Mouse (Mus musculus) midbrain, embryonic 11.5 days (tissue): ENCODE measurements around the gene Nfatc4. TPM values are rescaled to one million over a fixed set of nuclear protein-coding genes. Genes with fewer than 3 reads are reported as not detected.

Experiments
- ATAC-seq: fragments of 200-750 bp; cut with Nextera tagmentation; 2 replicates; pipeline ENCODE4 v1.8.0; 2017; ENCODE audit warnings: moderate TSS enrichment, moderate library complexity; ENCODE audit not compliant: low FRiP score
- DNase-seq: peaks from one replicate; pipeline ENCODE4 v3.0.0; 2015; ENCODE audit warnings: low spot score; ENCODE audit errors: missing footprints
- H3K27ac ChIP-seq: fragments of 300-500 bp; sonication (generic); 2 replicates; pipeline ENCODE4 v1.5.1; 2014; ENCODE audit warnings: low read depth, low read length
- H3K27me3 ChIP-seq: fragments of 300-500 bp; sonication (generic); 2 replicates; pipeline ENCODE4 v1.6.1; 2014; ENCODE audit warnings: mild to moderate bottlenecking, low read length, moderate library complexity, mixed read lengths; ENCODE audit not compliant: control insufficient read depth, insufficient read depth
- H3K36me3 ChIP-seq: fragments of 300-500 bp; sonication (generic); 2 replicates; pipeline ENCODE4 v1.6.1; 2014; ENCODE audit warnings: mild to moderate bottlenecking, low read length, moderate library complexity, mixed read lengths; ENCODE audit not compliant: control insufficient read depth, insufficient read depth
- H3K4me1 ChIP-seq: fragments of 300-500 bp; sonication (generic); 2 replicates; pipeline ENCODE4 v1.6.1; 2014; ENCODE audit warnings: low read length; ENCODE audit not compliant: control insufficient read depth, insufficient read depth
- H3K4me2 ChIP-seq: fragments of 300-500 bp; sonication (generic); 2 replicates; pipeline ENCODE4 v1.6.1; 2014; ENCODE audit warnings: mild to moderate bottlenecking, moderate library complexity
- H3K4me3 ChIP-seq: fragments of 300-500 bp; sonication (generic); 2 replicates; pipeline ENCODE4 v1.5.1; 2014; ENCODE audit warnings: low read depth, low read length
- H3K9ac ChIP-seq: fragments of 300-500 bp; sonication (generic); 2 replicates; pipeline ENCODE4 v1.6.1; 2014; ENCODE audit warnings: low read length
- H3K9me3 ChIP-seq: fragments of 300-500 bp; sonication (generic); 2 replicates; pipeline ENCODE4 v1.6.1; 2016; ENCODE audit warnings: low read length; ENCODE audit not compliant: control insufficient read depth
- WGBS: fragments of 180-500 bp; shearing (Covaris S2); extraction: QIAGEN DNeasy Blood & Tissue Kit; methylation state at CpG from one replicate; pipeline ENCODE4 v1.1.7; 2014; 5-methylcytosine and 5-hydroxymethylcytosine counted together
- polyA plus RNA-seq: library from polyadenylated mRNA; unstranded; fragments of >200 nt; fragmentation: Nextera tagmentation; extraction: Ambion mirVana; gene quantifications from 2 replicates; pipeline ENCODE4 v1.2.1, GENCODE M21; 2014

Nfatc4 gene
- polyA plus RNA-seq, 1 experiment from 2014 or later: 11.5 TPM

DNA sequence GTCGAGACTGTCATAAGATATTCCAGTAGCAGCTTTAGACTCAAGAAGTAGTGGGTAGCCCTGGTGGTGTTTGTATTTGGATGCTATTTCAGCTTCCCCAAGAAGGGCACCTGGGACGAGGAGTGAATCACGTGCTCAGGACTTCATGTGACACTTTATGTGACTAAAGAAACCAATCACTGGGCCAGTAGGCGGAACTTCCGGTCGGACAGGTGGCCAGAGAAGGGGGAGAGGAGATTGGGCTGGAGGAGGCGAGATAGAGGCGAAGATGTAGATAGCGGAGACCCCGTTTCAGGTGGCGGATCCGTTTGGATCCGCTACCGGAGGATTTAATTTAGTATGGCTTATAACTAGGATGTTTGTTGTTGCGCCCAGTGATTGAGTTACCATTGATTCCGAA lies 8.1 kb upstream of the Nfatc4 start:
- peak overlapping the region; percentile 44 for H3K9ac ChIP-seq
- no peak overlapping the region for H3K27ac ChIP-seq
- DNase-seq: peak; percentile 92
- no peaks in the 10 kb centered on the region for H3K36me3 ChIP-seq
- no peaks in the 10 kb centered on the region for H3K4me1 ChIP-seq
- no peaks in the 10 kb centered on the region for H3K9me3 ChIP-seq
- peak; percentile 78 for ATAC-seq
- peak overlapping the region; percentile 36 for H3K4me3 ChIP-seq
- no peaks in the 10 kb centered on the region for H3K27me3 ChIP-seq
- peak overlapping the region; percentile 52 for H3K4me2 ChIP-seq
- 17% methylated on average over 16 of the region's 16 CpGs for WGBS

DNA sequence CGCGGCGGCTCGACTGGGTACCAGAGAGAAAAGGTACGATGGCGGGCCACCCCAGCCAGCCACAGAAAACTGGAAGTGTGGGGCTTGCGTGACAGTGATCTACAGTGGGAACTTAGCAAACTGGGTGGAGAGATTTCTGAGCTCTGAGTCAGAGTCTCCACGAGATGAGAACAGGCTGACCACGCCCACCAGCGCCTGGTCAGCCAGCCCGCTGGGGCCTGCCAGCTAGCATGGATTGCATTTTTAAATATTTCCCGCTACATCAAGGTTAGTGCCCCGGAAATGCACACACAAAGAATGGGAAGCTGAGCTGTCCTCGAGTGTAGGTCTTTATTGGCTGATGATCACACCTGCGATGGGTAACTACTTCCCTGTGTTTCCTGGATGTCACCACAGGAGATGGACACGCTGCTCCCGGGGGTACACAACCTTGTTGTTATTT lies 7.6 kb upstream of the Nfatc4 start:
- DNase-seq (peak; percentile 90), ATAC-seq (peak; percentile 75)
- WGBS: 21% methylated on average over 17 of the region's 17 CpGs
- Histone ChIP-seq H3K9ac (peak overlapping the region; percentile 44), H3K4me1 (no peaks in the 10 kb centered on the region), H3K9me3 (no peaks in the 10 kb centered on the region), H3K4me3 (peak overlapping the region; percentile 36), H3K36me3 (no peaks in the 10 kb centered on the region), H3K27ac (no peak overlapping the region), H3K4me2 (peak overlapping the region; percentile 52), H3K27me3 (no peaks in the 10 kb centered on the region)

DNA sequence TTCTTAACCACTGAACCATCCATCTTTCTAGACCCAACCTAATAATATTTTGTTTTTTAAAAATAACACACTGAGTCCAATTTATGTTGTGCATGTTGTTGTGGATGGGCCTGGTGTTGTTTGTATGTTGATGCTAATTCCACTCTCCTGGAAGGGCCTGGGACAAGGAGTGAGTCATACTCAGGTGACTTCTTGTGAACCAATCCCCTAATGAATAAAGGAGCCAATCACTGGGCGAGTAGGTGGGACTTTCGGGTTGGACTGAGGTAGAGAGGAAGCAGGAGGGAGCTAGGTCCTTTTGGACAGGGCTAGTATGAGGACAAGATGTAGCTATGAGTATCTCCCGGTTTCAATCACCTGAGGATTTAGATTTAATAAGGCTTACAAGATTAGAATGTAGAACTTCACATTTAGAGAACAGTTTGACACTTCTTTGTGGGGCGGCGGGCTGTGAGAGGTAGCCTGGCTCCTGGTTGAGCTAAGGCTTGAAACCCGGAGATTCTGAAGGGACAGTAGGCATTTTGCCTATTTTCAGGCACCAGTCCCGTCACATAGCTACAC lies 3.0 kb upstream of the Nfatc4 start:
- WGBS: 79% methylated on average over 7 of the region's 7 CpGs
- Histone ChIP-seq H3K4me1 (peaks cover 16% of the 10 kb centered on the region), H3K9me3 (no peaks in the 10 kb centered on the region), H3K27me3 (no peaks in the 10 kb centered on the region), H3K4me3 (no peak overlapping the region), H3K4me2 (no peak overlapping the region), H3K9ac (no peak overlapping the region), H3K36me3 (no peaks in the 10 kb centered on the region), H3K27ac (no peak overlapping the region)
- DNase-seq (peak; percentile 73), ATAC-seq (no peak)

DNA sequence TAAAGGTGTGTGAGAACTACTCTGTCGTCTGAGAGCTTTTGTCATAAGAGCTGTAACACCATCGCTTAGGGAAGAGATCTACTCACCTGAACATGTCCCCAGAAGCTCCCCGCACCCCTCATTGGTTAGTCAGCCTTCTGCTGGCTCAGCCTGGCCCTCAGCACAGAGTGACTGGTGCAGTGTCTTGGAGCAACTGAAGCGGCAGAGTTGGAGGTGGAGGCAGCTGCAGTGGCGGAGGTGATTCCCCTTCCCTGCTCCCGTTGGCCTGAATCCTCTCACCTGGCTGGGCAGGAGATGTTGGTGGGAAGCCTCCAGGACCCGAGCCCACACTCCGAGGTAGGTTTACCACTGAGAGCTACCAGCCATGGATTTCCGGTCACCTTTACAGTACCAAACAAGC lies 2.4 kb upstream of the Nfatc4 start:
- Histone ChIP-seq H3K27me3 (peaks cover 1% of the 10 kb centered on the region; the same call in 1 of the 2 replicates), H3K9me3 (no peaks in the 10 kb centered on the region), H3K9ac (no peak overlapping the region), H3K4me1 (peaks cover 20% of the 10 kb centered on the region), H3K27ac (no peak overlapping the region), H3K4me2 (no peak overlapping the region), H3K4me3 (no peak overlapping the region), H3K36me3 (no peaks in the 10 kb centered on the region)
- WGBS: 79% methylated on average over 9 of the region's 9 CpGs
- ATAC-seq (no peak), DNase-seq (no peak)

DNA sequence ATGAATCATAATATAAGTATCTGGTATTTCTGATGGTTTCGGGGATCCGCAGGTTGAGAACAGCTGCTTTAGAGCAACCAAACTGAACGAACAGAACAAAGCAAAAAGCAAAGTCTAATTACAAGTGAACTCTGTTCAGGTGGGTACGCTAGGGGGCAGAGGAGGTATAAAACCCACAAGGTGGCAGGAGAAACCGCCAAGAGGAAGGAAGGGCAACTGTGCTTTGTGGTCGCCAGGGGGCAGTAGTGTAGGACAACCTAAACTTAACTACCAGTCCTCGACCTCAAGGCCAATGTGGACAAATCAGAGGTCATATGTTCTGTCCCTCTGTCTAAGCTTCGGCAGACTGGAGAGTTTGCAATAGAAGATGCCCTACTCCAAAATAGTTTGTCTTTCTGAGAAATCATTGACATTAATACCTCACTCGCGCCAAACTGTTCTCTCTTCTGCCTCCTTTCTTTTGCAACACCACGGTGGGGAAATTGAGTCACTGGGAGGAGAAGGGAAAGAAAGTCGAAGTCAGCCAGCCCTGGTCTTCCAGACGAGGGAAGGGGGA lies 431 bp upstream of the Nfatc4 start:
- DNase-seq (peak; percentile 96), ATAC-seq (peak; percentile 12; the same call in 1 of the 2 replicates)
- Histone ChIP-seq H3K27ac (peak overlapping the region; percentile 82), H3K4me3 (peak overlapping the region; percentile 52), H3K9ac (peak overlapping the region; percentile 88; the same call in 1 of the 2 replicates), H3K27me3 (peaks cover 19% of the 10 kb centered on the region), H3K4me1 (peaks cover 35% of the 10 kb centered on the region), H3K36me3 (no peaks in the 10 kb centered on the region), H3K9me3 (no peaks in the 10 kb centered on the region), H3K4me2 (peak overlapping the region; percentile 89)
- WGBS: 7% methylated on average over 13 of the region's 13 CpGs

DNA sequence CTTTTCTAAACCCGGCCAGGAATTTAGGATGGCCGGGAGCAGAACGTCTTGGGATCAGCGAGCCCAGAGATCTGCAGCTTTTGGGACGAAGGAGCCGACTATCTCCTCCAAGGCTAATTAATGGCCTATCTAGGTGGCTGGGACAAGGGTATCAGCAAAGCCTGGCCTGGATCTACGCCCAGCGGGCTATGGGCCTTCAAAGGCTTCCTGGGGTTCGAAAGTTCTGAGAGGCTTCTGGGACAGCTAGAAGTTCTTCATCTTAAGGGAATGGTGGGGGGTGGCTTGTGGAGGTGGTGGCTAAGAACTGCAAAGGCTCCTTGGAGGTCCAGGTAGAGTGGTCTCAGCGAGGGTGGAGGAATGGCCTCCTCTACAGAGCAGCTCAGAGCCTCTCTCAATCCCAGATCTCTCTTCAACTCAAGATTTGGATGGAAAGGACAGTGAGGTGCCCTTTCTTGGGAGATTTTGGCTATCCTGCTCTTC lies 1.1 kb downstream of the Nfatc4 start:
- Histone ChIP-seq H3K36me3 (no peaks in the 10 kb centered on the region), H3K4me2 (peak overlapping the region; percentile 89), H3K9ac (peak overlapping the region; percentile 88; the same call in 1 of the 2 replicates), H3K27ac (no peak overlapping the region), H3K4me1 (peaks cover 35% of the 10 kb centered on the region), H3K4me3 (peak overlapping the region; percentile 52), H3K9me3 (no peaks in the 10 kb centered on the region), H3K27me3 (peaks cover 19% of the 10 kb centered on the region)
- WGBS: under 1% methylated on average over 10 of the region's 10 CpGs
- DNase-seq (peak; percentile 95), ATAC-seq (peak; percentile 8; the same call in 1 of the 2 replicates)

DNA sequence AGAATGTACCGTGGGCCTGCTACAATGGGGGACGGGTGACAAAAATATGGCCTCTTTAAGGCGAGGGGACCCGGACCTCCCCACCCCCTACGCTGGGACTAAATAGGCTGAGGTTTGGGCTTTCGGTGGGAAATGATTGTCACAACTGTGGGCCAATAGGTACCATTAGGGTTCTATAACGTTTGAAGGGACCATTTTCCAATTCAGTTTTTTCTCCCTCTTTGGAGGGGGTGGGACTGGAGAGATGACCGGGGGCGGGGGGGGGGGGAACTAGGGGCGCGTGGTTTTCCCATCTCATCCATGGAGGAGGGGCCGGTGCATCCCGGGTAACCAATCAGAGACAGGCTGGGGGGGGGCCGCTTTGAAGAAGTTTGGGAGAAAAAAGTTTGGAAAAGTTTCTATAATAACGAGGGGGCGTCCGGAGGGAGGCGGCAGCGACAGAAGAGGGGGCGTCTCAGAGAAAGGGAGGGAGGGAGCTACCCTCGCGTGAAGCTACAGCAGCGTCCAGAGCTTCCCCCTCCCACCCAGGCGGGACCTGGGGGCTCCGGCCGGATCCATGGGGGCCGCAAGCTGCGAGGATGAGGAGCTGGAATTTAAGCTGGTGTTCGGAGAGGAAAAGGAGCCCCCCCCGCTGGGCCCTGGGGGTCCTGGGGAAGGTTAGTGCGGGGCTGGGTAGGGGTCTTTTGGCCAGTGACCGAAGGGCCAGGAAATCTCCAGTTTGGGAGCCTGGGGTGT lies 1.7 kb downstream of the Nfatc4 start:
- Histone ChIP-seq H3K36me3 (no peaks in the 10 kb centered on the region), H3K4me3 (peak overlapping the region; percentile 52), H3K9me3 (no peaks in the 10 kb centered on the region), H3K27me3 (peaks cover 19% of the 10 kb centered on the region), H3K4me2 (peak overlapping the region; percentile 89), H3K9ac (peak overlapping the region; percentile 68), H3K4me1 (peaks cover 35% of the 10 kb centered on the region), H3K27ac (no peak overlapping the region)
- no peak for DNase-seq
- ATAC-seq: 0 out of 2 replicates have a peak, but pooled peaks have one; percentile 5
- WGBS: under 1% methylated on average over 30 of the region's 32 CpGs

DNA sequence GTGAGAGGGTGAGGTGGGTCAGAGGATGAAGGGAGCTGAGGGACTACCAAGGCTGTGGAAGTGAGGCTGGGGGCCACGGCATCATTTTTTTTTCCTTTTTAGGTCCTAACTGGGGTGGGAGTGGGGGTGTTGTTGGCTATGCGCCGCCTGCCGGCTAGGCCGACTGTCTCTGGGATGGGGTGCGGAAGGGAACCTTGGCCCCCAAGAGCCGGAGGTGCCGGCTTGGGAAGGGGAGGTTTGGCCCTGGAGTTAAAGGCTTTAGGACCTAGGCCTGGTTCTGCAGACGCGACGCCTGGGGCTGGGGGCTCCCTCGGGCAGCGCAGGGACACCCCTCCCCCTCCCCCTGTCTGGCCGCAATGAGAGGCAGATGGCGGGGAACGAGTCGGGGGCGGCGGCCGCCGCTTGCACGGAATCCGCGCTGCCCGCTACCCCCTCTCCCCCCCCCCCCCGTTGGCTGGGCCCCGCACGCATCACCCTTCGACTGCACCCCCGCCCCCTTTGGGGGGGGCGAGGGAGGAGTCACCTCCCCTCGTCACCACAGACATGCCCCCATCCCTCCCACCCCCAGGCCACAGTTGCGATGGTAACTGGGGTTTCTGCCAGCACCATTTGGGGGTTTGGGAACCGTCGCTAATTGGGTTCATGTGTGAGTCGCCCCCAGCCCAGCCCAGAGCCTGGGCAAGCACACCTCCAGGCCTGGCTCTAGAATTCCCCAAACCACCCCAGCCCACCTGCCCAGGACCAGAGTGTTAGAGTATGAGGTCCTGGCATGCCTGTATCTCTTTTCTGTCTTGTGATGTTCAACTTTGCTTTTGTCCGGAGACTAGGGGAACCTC lies 2.5 kb downstream of the Nfatc4 start:
- DNase-seq: peak; percentile 94
- 0% methylated on average over 23 of the region's 37 CpGs for WGBS
- peak overlapping the region; percentile 89 for H3K4me2 ChIP-seq

More for the DNA sequence above, 2.5 kb downstream of the Nfatc4 start:
- peak; percentile 38 for ATAC-seq
- no peaks in the 10 kb centered on the region for H3K9me3 ChIP-seq
- H3K27ac ChIP-seq: no peak overlapping the region
- H3K36me3 ChIP-seq: no peaks in the 10 kb centered on the region
- H3K27me3 ChIP-seq: peaks cover 19% of the 10 kb centered on the region
- peaks cover 35% of the 10 kb centered on the region for H3K4me1 ChIP-seq
- peak overlapping the region; percentile 68 for H3K9ac ChIP-seq
- H3K4me3 ChIP-seq: peak overlapping the region; percentile 45
